Mouse (Mus musculus) B cell, adult 62 days (primary cell): Measurements from ENCODE around the gene Ly6c2. TPM values are rescaled to one million over a fixed set of nuclear protein-coding genes. Genes with fewer than 3 reads are reported as not detected.

ENCODE experiments used
- total RNA-seq: library from RNA; stranded (reverse); gene quantifications from 4 replicates; pipeline ENCODE4 v1.2.4, GENCODE M21; 2023

Ly6c2 gene
- total RNA-seq: 3.0 to 5.3 TPM (median 4.9 TPM) in 4 replicates

DNA sequence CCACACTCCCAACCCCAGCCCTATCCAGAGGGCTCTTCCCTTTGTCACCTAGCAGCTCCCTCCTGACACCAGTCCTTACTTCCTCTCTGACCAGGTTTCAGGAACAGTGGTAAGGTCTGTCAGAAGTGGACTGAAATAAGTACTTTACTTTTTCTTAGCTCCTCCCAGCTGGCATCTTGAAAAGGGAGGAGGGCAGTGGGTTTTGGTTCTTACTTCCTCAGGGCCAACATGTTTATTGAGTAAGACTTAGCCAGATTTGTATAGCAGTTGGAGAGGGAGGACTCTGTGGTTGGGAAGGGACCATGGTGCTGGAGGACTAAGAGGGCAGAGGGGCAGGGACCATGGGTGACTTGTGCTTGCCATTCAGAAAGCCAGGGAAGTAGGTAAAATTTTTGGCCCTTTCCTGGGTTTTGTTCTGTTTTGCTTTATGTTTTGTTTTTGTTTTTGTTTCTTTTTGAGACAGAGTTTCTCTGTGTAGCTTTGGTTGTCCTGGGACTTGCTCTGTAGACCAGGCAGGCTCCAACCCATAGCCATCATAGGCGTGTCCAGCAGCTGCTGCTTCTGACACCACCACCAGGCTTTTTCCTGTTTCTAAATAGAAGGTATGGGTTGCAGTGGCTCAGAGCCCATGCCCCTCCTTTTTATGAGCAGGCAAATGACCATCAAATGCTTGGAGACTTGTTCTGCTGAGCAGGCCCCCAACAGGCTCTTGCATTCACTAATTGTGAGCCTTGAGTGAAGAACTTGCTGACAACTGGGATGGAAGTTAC, at the start of gene Ly6c2:
Gene Ly6c2 (minus strand): TSS at position 110 of the 770 bp plus-strand sequence.

DNA sequence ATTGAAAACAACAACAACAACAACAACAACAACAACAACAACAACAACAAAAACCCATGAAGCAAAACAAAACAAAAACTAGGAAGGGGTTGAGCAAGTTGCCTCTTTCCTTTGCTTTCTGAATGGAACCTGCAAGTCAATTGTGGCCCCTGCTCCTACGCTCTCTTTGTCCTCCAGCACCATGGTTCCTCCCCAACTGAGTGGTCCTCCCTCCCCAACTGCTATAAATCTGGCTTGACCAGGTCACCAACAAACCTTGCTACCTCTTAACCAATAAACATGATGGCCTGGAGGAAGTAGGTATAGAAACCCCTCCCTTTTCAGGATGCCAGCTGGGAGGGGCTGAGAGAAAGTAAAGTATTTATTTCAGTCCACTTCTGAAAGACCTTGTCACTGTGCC, 43.2 kb upstream of the Ly6c2 start, which contains the start of gene Ly6g:
Gene Ly6g (plus strand): TSS at position 301 of the 400 bp plus-strand sequence.

Other genes with a start within 250 kb of the Ly6c2 start
- 0.97 to 1.8 TPM (median 1.5 TPM) in 4 replicates for gene 2010109I03Rik, start 214.9 kb downstream of the Ly6c2 start, total RNA-seq
- 0.72 TPM in 1 of 4 replicates, not detected in the others for gene Ly6i, start 128.5 kb downstream of the Ly6c2 start, total RNA-seq
- gene Ly6a, start 113.9 kb downstream of the Ly6c2 start, total RNA-seq: 103 to 127 TPM (median 121 TPM) in 4 replicates
- not detected in 4 replicates for gene Ly6c1, start 63.1 kb downstream of the Ly6c2 start, total RNA-seq
- gene Ly6g, start 43.3 kb upstream of the Ly6c2 start, total RNA-seq: not detected in 4 replicates
- gene BC025446, start 104.4 kb upstream of the Ly6c2 start, total RNA-seq: not detected in 4 replicates
- gene Ly6f, start 156.5 kb upstream of the Ly6c2 start, total RNA-seq: not detected in 4 replicates